Mouse (Mus musculus) C2C12 (cell line): ENCODE measurements at regions not wholly inside any gene's neighbourhood (a gene's known extent, or its start where the extent isn't known, plus 50 kb on each side); places are given as distances from the start of the nearest gene placed in this dataset.

ENCODE experiments used
- CTCF ChIP-seq: IDR thresholded peaks from one replicate; pipeline ENCODE4 v1.5.1; 2011; ENCODE audit not compliant: control insufficient read depth, insufficient read depth, insufficient read length
- MYOD1 ChIP-seq: IDR thresholded peaks from one replicate; pipeline ENCODE4 v1.6.1; 2011; ENCODE audit warnings: low read depth; ENCODE audit not compliant: control insufficient read depth, insufficient read length
- USF1 ChIP-seq: IDR thresholded peaks from one replicate; pipeline ENCODE4 v1.6.1; 2011; ENCODE audit warnings: low read depth, mild to moderate bottlenecking, control low read depth, moderate library complexity

DNA sequence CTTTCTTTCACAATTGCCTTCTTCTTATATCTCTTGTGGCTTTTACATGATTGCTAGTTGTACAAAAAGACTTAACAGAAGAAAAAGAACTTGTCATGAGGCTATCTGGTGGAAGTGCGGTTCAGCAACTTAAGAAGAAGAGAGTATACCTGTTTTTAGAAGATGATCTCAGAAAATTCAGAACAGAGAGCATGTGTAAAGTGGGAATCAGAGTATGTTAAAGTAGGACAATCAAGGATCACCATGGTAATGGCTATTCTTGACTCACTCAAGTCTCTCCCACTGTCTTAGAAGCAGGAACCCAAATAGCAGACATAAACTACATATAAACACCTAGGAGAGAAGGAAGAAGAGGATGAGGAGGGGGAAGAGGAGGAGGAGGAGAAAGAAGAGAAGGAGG is 857.9 kb upstream of the Nr2f1 start:
- TF ChIP-seq MYOD1 (no peak), CTCF (no peak), USF1 (no peak)
